1 mouse cellular context compared by ENCODE assay signal in the genomic region with DNA sequence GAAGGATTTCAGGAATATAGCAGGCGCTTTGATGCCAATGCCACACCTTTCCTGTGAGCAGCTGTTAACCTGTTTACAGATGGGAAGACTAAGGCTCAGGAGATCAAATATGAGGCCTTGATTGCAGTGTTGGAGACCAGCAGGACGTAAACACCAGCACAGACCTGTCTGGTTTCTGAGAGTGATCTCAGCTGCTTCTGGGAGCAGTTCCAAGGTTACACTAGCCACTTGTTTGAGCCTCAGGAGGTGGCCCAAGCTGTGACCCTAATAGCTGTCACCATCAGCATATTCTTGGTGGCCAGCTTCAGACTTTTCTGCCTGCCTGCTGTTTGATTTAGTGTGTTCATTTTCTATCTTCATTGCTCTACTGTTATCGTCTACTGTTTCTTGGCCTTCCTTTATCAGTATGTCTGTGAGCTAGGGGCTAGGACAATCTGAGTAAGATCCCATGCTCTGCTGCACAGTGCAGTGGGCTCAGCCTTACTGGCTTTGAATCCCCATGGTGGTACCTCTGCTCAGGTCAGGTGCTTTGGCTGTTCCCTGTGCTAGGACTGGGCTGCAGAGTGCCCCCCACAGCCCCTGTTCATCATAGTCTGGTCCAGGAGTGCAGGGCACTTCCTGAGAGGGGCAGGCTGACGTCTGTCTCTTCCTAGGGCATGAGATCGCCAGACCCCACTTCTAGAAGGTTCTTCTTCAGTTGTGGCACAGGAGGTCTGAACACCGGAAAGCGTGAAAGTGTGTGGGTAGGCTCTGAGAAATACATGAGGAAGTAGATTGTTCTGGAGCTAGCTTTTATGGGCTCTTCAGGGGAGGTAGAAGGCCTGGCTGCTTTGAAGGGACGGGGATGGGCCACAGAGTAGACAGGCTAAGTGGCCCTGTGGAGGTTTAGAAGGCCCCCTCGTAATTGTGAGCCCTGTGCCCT.
TF ChIP-seq lines count a peak whose summit lies in the region.

No protein-coding gene starts in this region.

TF ChIP-seq in CH12.LX, 34 proteins besides CTCF, POLR2A, EP300 and RAD21 (continued from another document):
- no peak for TF ChIP-seq ZKSCAN1 (IDR thresholded peaks at IDR 0.05; ENCODE audit: borderline replicate concordance, low read depth, low read length)
- TF ChIP-seq CHD2 (IDR thresholded peaks at IDR 0.05; ENCODE audit: low read length): no peak
- no peak for TF ChIP-seq IRF4 (IDR thresholded peaks at IDR 0.05; ENCODE audit: low read depth, low read length)
- TF ChIP-seq JUN (IDR thresholded peaks at IDR 0.05; ENCODE audit: insufficient read depth, low read depth, low read length): no peak
- TF ChIP-seq ZNF384 (IDR thresholded peaks at IDR 0.05; ENCODE audit: low read depth, low read length): no peak
- no peak for TF ChIP-seq CHD1 (IDR thresholded peaks at IDR 0.05; ENCODE audit: low read depth, low read length)
- TF ChIP-seq HCFC1 (IDR thresholded peaks at IDR 0.05; ENCODE audit: low read depth, low read length): no peak
- TF ChIP-seq KAT2A (IDR thresholded peaks at IDR 0.05; ENCODE audit: insufficient replicate concordance, low read length): no peak
- no peak for TF ChIP-seq RCOR1 (conservative IDR thresholded peaks at IDR 0.05; ENCODE audit: low read depth, low read length)
- no peak for TF ChIP-seq NELFE (IDR thresholded peaks at IDR 0.05; ENCODE audit: low read depth, low read length)
- no peak for TF ChIP-seq TCF12 (IDR thresholded peaks at IDR 0.05; ENCODE audit: low read depth, low read length)
- no peak for TF ChIP-seq BHLHE40 (IDR thresholded peaks at IDR 0.05; ENCODE audit: low read depth, low read length)
- no peak for TF ChIP-seq JUND (conservative IDR thresholded peaks at IDR 0.05; ENCODE audit: low read depth, low read length)
- no peak for TF ChIP-seq ZC3H11A (IDR thresholded peaks at IDR 0.05; ENCODE audit: low read depth, low read length)
- TF ChIP-seq MXI1 (IDR thresholded peaks at IDR 0.05; ENCODE audit: low read depth, low read length): no peak
